In genomic region chr4:124704797-124705474, GRCm38 (mm10) we compare ENCODE assay signal across 8 mouse cellular contexts. TPM values are rescaled to one million over a fixed set of nuclear protein-coding genes. Genes with fewer than 3 reads are reported as not detected.
DNase-seq lines count a peak whose midpoint lies in the region; ATAC-seq and TF ChIP-seq lines count a peak whose summit lies in the region.

No protein-coding gene starts in this region.

- DNase-seq in CH12.LX (ENCODE audit: extremely low read depth), result peak; percentile 66
- DNase-seq in kidney, postnatal 0 days (ENCODE audit: low spot score), result peak; percentile 87
- peak; percentile 63 for DNase-seq in lung, postnatal 36 days
- DNase-seq in thymus, postnatal 36 days, result peak; percentile 35 to 43
- no peak for DNase-seq in ovary, postnatal 36 days (ENCODE audit: low spot score)
- DNase-seq in ovary, adult 18-20 months (ENCODE audit: low spot score), result no peak

- H3K4me3 ChIP-seq in CH12.LX (replicated peaks in 1 of 3; ENCODE audit: low read depth in 2 of 3, low read length in 2 of 3, poor library complexity in 1 of 3), result peak overlapping the region in 2 of 3 experiments; percentile 3 to 19
- no peak overlapping the region for H3K4me3 ChIP-seq in cortical plate, adult 2 months (ENCODE audit: insufficient read depth, low read length)
- H3K4me3 ChIP-seq in heart, embryonic 14.5 days (ENCODE audit: control insufficient read depth in 1 of 2, insufficient read depth in 1 of 2, low read depth in 1 of 2, low read length in 2 of 2), result peak overlapping the region in 1 of 2 experiments; percentile 5; a peak in 1 of 4 replicates
- 0 out of 2 replicates have a peak overlapping the region, but pooled peaks have one; percentile 7 for H3K4me3 ChIP-seq in kidney, postnatal 0 days (replicated peaks; ENCODE audit: low read depth, low read length)

- no peak for TF ChIP-seq CTCF in CH12.LX (conservative IDR thresholded peaks at IDR 0.05 in 1 of 2, IDR thresholded peaks at IDR 0.05 in 1 of 2; ENCODE audit: low read depth in 2 of 2, low read length in 2 of 2)
- no peak for TF ChIP-seq CTCF in cortical plate, adult 2 months (IDR thresholded peaks at IDR 0.05; ENCODE audit: extremely low read depth, insufficient read depth, low read length)
- TF ChIP-seq CTCF in kidney, postnatal 0 days (IDR thresholded peaks at IDR 0.05; ENCODE audit: low read depth), result no peak

- H3K9me3 ChIP-seq in CH12.LX (replicated peaks; ENCODE audit: low read length), result no peaks in the 10 kb centered on the region
- H3K9me3 ChIP-seq in heart, embryonic 14.5 days (ENCODE audit: control insufficient read depth, low read length), result no peaks in the 10 kb centered on the region
- H3K9me3 ChIP-seq in kidney, postnatal 0 days (replicated peaks; ENCODE audit: low read length), result no peaks in the 10 kb centered on the region

- H3K27ac ChIP-seq in CH12.LX (ENCODE audit: insufficient read depth, low read depth), result peak overlapping the region; percentile 61
- H3K27ac ChIP-seq in cortical plate, adult 2 months (ENCODE audit: insufficient read depth, low read length), result 0 out of 2 replicates have a peak overlapping the region, but pooled peaks have one; percentile 17
- H3K27ac ChIP-seq in heart, embryonic 14.5 days (replicated peaks in 1 of 2; ENCODE audit: control insufficient read depth in 1 of 2, insufficient read depth in 1 of 2, low read depth in 2 of 2, low read length in 2 of 2), result peak overlapping the region; percentile 84 to 90
- peak overlapping the region; percentile 90 for H3K27ac ChIP-seq in kidney, postnatal 0 days

- dilution Hi-C loops in CH12.LX (cut with MboI; ENCODE audit: extremely low pct_ligation_motif_present, extremely low pct_unique_long_range_greater_than_20kb, low sequenced_read_pairs), result no loop called here

- in situ Hi-C loops in CH12.LX (cut with MboI; ENCODE audit: low pct_ligation_motif_present, low pct_unique_long_range_greater_than_20kb, low sequenced_read_pairs), result loop anchor here (10.0 kb wide), 1 partner anchor 360 kb away; the partner anchor contains the start of genes Dnali1 and Snip1

- 0 out of 2 replicates have a peak overlapping the region, but pooled peaks have one; percentile 6 for H3K9ac ChIP-seq in CH12.LX (ENCODE audit: insufficient read depth, low read depth)
- H3K9ac ChIP-seq in heart, embryonic 14.5 days (ENCODE audit: low read length), result peak overlapping the region; percentile 58; the same call in 1 of the 2 replicates
- H3K9ac ChIP-seq in kidney, postnatal 0 days (ENCODE audit: low read depth, low read length), result no peak overlapping the region

- TF ChIP-seq POLR2A in CH12.LX (IDR thresholded peaks at IDR 0.05; ENCODE audit: low read depth, low read length), result no peak
- no peak for TF ChIP-seq POLR2A in cortical plate, adult 2 months (IDR thresholded peaks at IDR 0.05; ENCODE audit: extremely low read depth, insufficient read depth, low read length)

- WGBS in heart, embryonic 14.5 days, result 20% methylated on average over 11 of the region's 11 CpGs
- WGBS in kidney, postnatal 0 days, result 3% methylated on average over 11 of the region's 11 CpGs

- H3K4me2 ChIP-seq in CH12.LX (ENCODE audit: insufficient read depth, low read depth, poor library complexity, severe bottlenecking), result peak overlapping the region; percentile 69
- H3K4me2 ChIP-seq in heart, embryonic 14.5 days (ENCODE audit: low read length), result peak overlapping the region; percentile 49
- H3K4me2 ChIP-seq in kidney, postnatal 0 days (ENCODE audit: low read length), result peak overlapping the region; percentile 39

- peaks cover 41 to 68% of the 10 kb centered on the region in 2 experiments for H3K4me1 ChIP-seq in CH12.LX (ENCODE audit: control insufficient read depth in 1 of 2, insufficient read depth in 2 of 2)
- no peaks in the 10 kb centered on the region for H3K4me1 ChIP-seq in cortical plate, adult 2 months (ENCODE audit: control insufficient read depth, insufficient read depth, low read length)
- peaks cover 38 to 61% of the 10 kb centered on the region in 2 experiments for H3K4me1 ChIP-seq in heart, embryonic 14.5 days (ENCODE audit: control insufficient read depth in 2 of 2, insufficient read depth in 2 of 2, low read length in 2 of 2)
- H3K4me1 ChIP-seq in kidney, postnatal 0 days (replicated peaks; ENCODE audit: insufficient read depth, low read length), result peaks cover 37% of the 10 kb centered on the region

- H3K36me3 ChIP-seq in CH12.LX (replicated peaks in 1 of 2; ENCODE audit: control insufficient read depth in 1 of 2, insufficient read depth in 1 of 2, low read length in 1 of 2), result peaks cover 17 to 21% of the 10 kb centered on the region in 2 experiments
- H3K36me3 ChIP-seq in heart, embryonic 14.5 days (ENCODE audit: control insufficient read depth, insufficient read depth, low read length), result peaks cover 22% of the 10 kb centered on the region
- no peaks in the 10 kb centered on the region for H3K36me3 ChIP-seq in kidney, postnatal 0 days (ENCODE audit: insufficient read depth, low read length)

- no peak for TF ChIP-seq RAD21 in CH12.LX (IDR thresholded peaks at IDR 0.05; ENCODE audit: low read depth, low read length)

- no peak for ATAC-seq in heart, embryonic 14.5 days (ENCODE audit: insufficient number of reproducible peaks, insufficient read depth, low FRiP score, low read depth)
- ATAC-seq in kidney, postnatal 0 days (replicated peaks; ENCODE audit: low FRiP score, low read depth), result no peak

- peaks cover 19% of the 10 kb centered on the region for H3K79me2 ChIP-seq in CH12.LX (replicated peaks; ENCODE audit: control insufficient read depth, extremely low read depth, insufficient read depth, poor library complexity, severe bottlenecking)

- no peaks in the 10 kb centered on the region for H3K27me3 ChIP-seq in CH12.LX (replicated peaks)
- H3K27me3 ChIP-seq in heart, embryonic 14.5 days (ENCODE audit: control insufficient read depth, insufficient read depth, low read length), result no peaks in the 10 kb centered on the region
- no peaks in the 10 kb centered on the region for H3K27me3 ChIP-seq in kidney, postnatal 0 days (ENCODE audit: insufficient read depth, low read length)

- no peak for TF ChIP-seq EP300 in CH12.LX (IDR thresholded peaks at IDR 0.05; ENCODE audit: low read length)

TF ChIP-seq in CH12.LX, 34 proteins besides CTCF, POLR2A, EP300 and RAD21 (continues in another document):
- TF ChIP-seq SIN3A (IDR thresholded peaks at IDR 0.05; ENCODE audit: low read length) (0 out of 2 replicates have a peak, but pooled peaks have one; percentile 26), ELF1 (IDR thresholded peaks at IDR 0.05; ENCODE audit: low read depth, low read length) (0 out of 2 replicates have a peak, but pooled peaks have one; percentile 29), CHD1 (IDR thresholded peaks at IDR 0.05; ENCODE audit: low read depth, low read length) (no peak), NELFE (IDR thresholded peaks at IDR 0.05; ENCODE audit: low read depth, low read length) (no peak), IRF4 (IDR thresholded peaks at IDR 0.05; ENCODE audit: low read depth, low read length) (peak; percentile 50), MEF2A (IDR thresholded peaks at IDR 0.05; ENCODE audit: borderline replicate concordance, low read depth, low read length) (0 out of 2 replicates have a peak, but pooled peaks have one; percentile 16), HCFC1 (IDR thresholded peaks at IDR 0.05; ENCODE audit: low read depth, low read length) (peak; percentile 14; the same call in 1 of the 2 replicates), ETS1 (conservative IDR thresholded peaks at IDR 0.05; ENCODE audit: low read depth, low read length) (peak; percentile 28; the same call in 1 of the 2 replicates), MAZ (IDR thresholded peaks at IDR 0.05; ENCODE audit: low read depth, low read length) (0 out of 2 replicates have a peak, but pooled peaks have one; percentile 32), CHD2 (IDR thresholded peaks at IDR 0.05; ENCODE audit: low read length) (peak; percentile 54; the same call in 1 of the 2 replicates), JUND (conservative IDR thresholded peaks at IDR 0.05; ENCODE audit: low read depth, low read length) (no peak)

RNA-seq across cellular contexts. Expression of gene Fhl3, which starts 4.4 kb away (rescaled TPM):
- 10.4 and 10.8 TPM in 2 replicates for total RNA-seq in CH12.LX (2012; rRNA removed)
- 3.6 and 4.1 TPM in 2 replicates for total RNA-seq in CH12.LX (2014; rRNA removed)
- polyA plus RNA-seq in CH12.LX (2012; ENCODE audit: insufficient read length, low read depth), result 14.8 and 20.8 TPM in 2 replicates
- 1.8 and 2.4 TPM in 2 replicates for polyA plus RNA-seq in cortical plate, adult 2 months (2012; rRNA removed)
- polyA plus RNA-seq in heart, embryonic 14.5 days (2014; fragmentation: Nextera tagmentation; extraction: Ambion mirVana), result 6.8 and 7.0 TPM in 2 replicates
- polyA plus RNA-seq in kidney, postnatal 0 days (2015; fragmentation: Nextera tagmentation; extraction: Ambion mirVana), result 9.4 and 10.0 TPM in 2 replicates

RNA-seq across cellular contexts. Expression of gene Sf3a3, which starts 9.6 kb away (rescaled TPM):
- 100 and 129 TPM in 2 replicates for total RNA-seq in CH12.LX (2012; rRNA removed)
- total RNA-seq in CH12.LX (2014; rRNA removed), result 122 and 146 TPM in 2 replicates
- polyA plus RNA-seq in CH12.LX (2012; ENCODE audit: insufficient read length, low read depth), result 134 and 156 TPM in 2 replicates
- polyA plus RNA-seq in cortical plate, adult 2 months (2012; rRNA removed), result 33.9 and 35.4 TPM in 2 replicates
- 73.4 and 73.5 TPM in 2 replicates for polyA plus RNA-seq in heart, embryonic 14.5 days (2014; fragmentation: Nextera tagmentation; extraction: Ambion mirVana)
- 92.4 and 103 TPM in 2 replicates for polyA plus RNA-seq in kidney, postnatal 0 days (2015; fragmentation: Nextera tagmentation; extraction: Ambion mirVana)

RNA-seq across cellular contexts. Expression of gene Utp11, which starts 11.5 kb away (rescaled TPM):
- total RNA-seq in CH12.LX (2012; rRNA removed), result 52.7 and 63.2 TPM in 2 replicates
- 78.1 and 84.4 TPM in 2 replicates for total RNA-seq in CH12.LX (2014; rRNA removed)
- polyA plus RNA-seq in CH12.LX (2012; ENCODE audit: insufficient read length, low read depth), result 102 and 107 TPM in 2 replicates
- 18.6 and 19.3 TPM in 2 replicates for polyA plus RNA-seq in cortical plate, adult 2 months (2012; rRNA removed)
- 38.8 and 42.5 TPM in 2 replicates for polyA plus RNA-seq in heart, embryonic 14.5 days (2014; fragmentation: Nextera tagmentation; extraction: Ambion mirVana)
- 61.8 and 63.0 TPM in 2 replicates for polyA plus RNA-seq in kidney, postnatal 0 days (2015; fragmentation: Nextera tagmentation; extraction: Ambion mirVana)

RNA-seq across cellular contexts. Expression of gene Inpp5b, which starts 36.7 kb away (rescaled TPM):
- total RNA-seq in CH12.LX (2012; rRNA removed) (25.9 and 26.2 TPM in 2 replicates), CH12.LX (2014; rRNA removed) (30.2 and 34.0 TPM in 2 replicates)
- polyA plus RNA-seq in CH12.LX (2012; ENCODE audit: insufficient read length, low read depth), result 21.1 and 25.6 TPM in 2 replicates
- 73.6 and 78.2 TPM in 2 replicates for polyA plus RNA-seq in cortical plate, adult 2 months (2012; rRNA removed)
- 17.3 and 18.6 TPM in 2 replicates for polyA plus RNA-seq in heart, embryonic 14.5 days (2014; fragmentation: Nextera tagmentation; extraction: Ambion mirVana)
- 21.8 and 27.0 TPM in 2 replicates for polyA plus RNA-seq in kidney, postnatal 0 days (2015; fragmentation: Nextera tagmentation; extraction: Ambion mirVana)

RNA-seq across cellular contexts. Expression of gene Pou3f1, which starts 48.3 kb away (rescaled TPM):
- total RNA-seq in CH12.LX (2012; rRNA removed), result not detected in 2 replicates
- not detected in 2 replicates for total RNA-seq in CH12.LX (2014; rRNA removed)
- not detected in 2 replicates for polyA plus RNA-seq in CH12.LX (2012; ENCODE audit: insufficient read length, low read depth)
- polyA plus RNA-seq in cortical plate, adult 2 months (2012; rRNA removed), result 13.8 and 15.8 TPM in 2 replicates
- polyA plus RNA-seq in heart, embryonic 14.5 days (2014; fragmentation: Nextera tagmentation; extraction: Ambion mirVana), result 0.19 and 0.20 TPM in 2 replicates
- 0.43 and 0.57 TPM in 2 replicates for polyA plus RNA-seq in kidney, postnatal 0 days (2015; fragmentation: Nextera tagmentation; extraction: Ambion mirVana)

Comparison
In these comparisons a context has a peak if more than half of its experiments do, and no peak if none do; other contexts are left out.
1. DNase-seq: peak in CH12.LX (single experiment), kidney, postnatal 0 days (single experiment), lung, postnatal 36 days (single experiment) and thymus, postnatal 36 days (2 of 2); none in ovary, postnatal 36 days (single experiment) and ovary, adult 18-20 months (single experiment).
2. H3K27ac ChIP-seq: peak in every context shown above with its lines; median percentile 90 in kidney, postnatal 0 days; 87 in heart, embryonic 14.5 days; 61 in CH12.LX; 17 in cortical plate, adult 2 months.
3. Peak in every context shown above with its lines, with median percentiles within 50 percentile points of each other: H3K4me2 ChIP-seq.